Mouse (Mus musculus) forebrain, embryonic 11.5 days (tissue): Measurements from ENCODE around the gene Lpp. TPM values are rescaled to one million over a fixed set of nuclear protein-coding genes. Genes with fewer than 3 reads are reported as not detected.
A peak's percentile ranks its signal among the peaks of the same experiment; 100 is the strongest.
"Not testable (repeated sequence)": the region's sequence is repeated elsewhere in the genome, so short reads cannot be mapped to it uniquely, and the experiment has no call there.

ENCODE experiments used
- ATAC-seq: fragments of 200-750 bp; cut with Nextera tagmentation; replicated peaks from 2 replicates; pipeline ENCODE4 v1.8.0; 2017; ENCODE audit warnings: moderate TSS enrichment; ENCODE audit not compliant: low FRiP score
- DNase-seq: peaks from one replicate; pipeline ENCODE4 v3.0.0-alpha.2; 2017; ENCODE audit warnings: low spot score
- H3K27ac ChIP-seq: fragments of 300-500 bp; sonication (generic); 2 replicates; pipeline ENCODE4 v1.5.1; 2014; ENCODE audit warnings: low read depth, low read length
- H3K27me3 ChIP-seq: fragments of 300-500 bp; sonication (generic); 2 replicates; pipeline ENCODE4 v1.6.1; 2014; ENCODE audit warnings: mild to moderate bottlenecking, low read length, mixed read lengths; ENCODE audit not compliant: control insufficient read depth, insufficient read depth
- H3K36me3 ChIP-seq: fragments of 300-500 bp; sonication (generic); 2 replicates; pipeline ENCODE4 v1.6.1; 2014; ENCODE audit warnings: mild to moderate bottlenecking, low read length, moderate library complexity, mixed read lengths; ENCODE audit not compliant: control insufficient read depth, insufficient read depth
- H3K4me1 ChIP-seq: fragments of 300-500 bp; sonication (generic); replicated peaks from 2 replicates; pipeline ENCODE4 v1.6.1; 2014; ENCODE audit warnings: low read length, mixed read lengths; ENCODE audit not compliant: control insufficient read depth, insufficient read depth
- H3K4me2 ChIP-seq: fragments of 300-500 bp; sonication (generic); 2 replicates; pipeline ENCODE4 v1.6.1; 2014; ENCODE audit warnings: low read depth, mild to moderate bottlenecking, low read length, moderate library complexity, mixed read lengths; ENCODE audit not compliant: severe bottlenecking
- H3K4me3 ChIP-seq: fragments of 300-500 bp; sonication (generic); 2 replicates; pipeline ENCODE4 v1.5.1; 2014; ENCODE audit warnings: low read depth, low read length
- H3K9ac ChIP-seq: fragments of 300-500 bp; sonication (generic); 2 replicates; pipeline ENCODE4 v1.6.1; 2014; ENCODE audit warnings: low read length
- H3K9me3 ChIP-seq: fragments of 300-500 bp; sonication (generic); 2 replicates; pipeline ENCODE4 v1.6.1; 2016; ENCODE audit warnings: low read length, mixed read lengths; ENCODE audit not compliant: control insufficient read depth
- WGBS: fragments of 180-500 bp; shearing (Covaris S2); extraction: QIAGEN DNeasy Blood & Tissue Kit; methylation state at CpG from one replicate; pipeline ENCODE4 v1.1.7; 2014; 5-methylcytosine and 5-hydroxymethylcytosine counted together
- polyA plus RNA-seq: library from polyadenylated mRNA; unstranded; fragments of >200 nt; fragmentation: Nextera tagmentation; extraction: Ambion mirVana; gene quantifications from 2 replicates; pipeline ENCODE4 v1.2.1, GENCODE M21; 2014

The Lpp gene
- polyA plus RNA-seq, 1 experiment from 2014 or later, result 22.1 TPM

GRCm38 (mm10) chr16:25016261-25016836, 623.0 kb downstream of the Lpp start:
- DNase-seq (no peak), ATAC-seq (peak; percentile 61; the same call in 1 of the 2 replicates)
- Histone ChIP-seq H3K27ac (no peak overlapping the region), H3K27me3 (no peaks in the 10 kb centered on the region), H3K4me2 (no peak overlapping the region), H3K4me3 (no peak overlapping the region), H3K4me1 (peaks cover 4% of the 10 kb centered on the region; the same call in 1 of the 2 replicates), H3K9ac (no peak overlapping the region), H3K9me3 (no peaks in the 10 kb centered on the region), H3K36me3 (no peaks in the 10 kb centered on the region)
- WGBS, result 44% methylated on average over 4 of the region's 4 CpGs

- ATAC-seq, result no peak
- Histone ChIP-seq H3K4me3 (no peak overlapping the region), H3K4me2 (no peak overlapping the region)
These were observed 623.7 kb downstream of the Lpp start for GRCm38 (mm10) chr16:25017046-25017445.

GRCm38 (mm10) chr16:25021743-25022359, 628.5 kb downstream of the Lpp start:
- not testable (repeated sequence) for ATAC-seq, H3K36me3 ChIP-seq, H3K27ac ChIP-seq, DNase-seq, H3K27me3 ChIP-seq, H3K4me1 ChIP-seq, H3K9ac ChIP-seq, H3K4me2 ChIP-seq, H3K4me3 ChIP-seq, H3K9me3 ChIP-seq
- WGBS, result 76% methylated on average over 2 of the region's 2 CpGs

More at GRCm38 (mm10) chr16:25017046-25017445, 623.7 kb downstream of the Lpp start:
- Histone ChIP-seq H3K9me3 (no peaks in the 10 kb centered on the region), H3K36me3 (no peaks in the 10 kb centered on the region), H3K4me1 (peaks cover 4% of the 10 kb centered on the region; the same call in 1 of the 2 replicates), H3K9ac (no peak overlapping the region), H3K27ac (no peak overlapping the region), H3K27me3 (no peaks in the 10 kb centered on the region)
- DNase-seq, result no peak

- Histone ChIP-seq H3K4me1 (no peaks in the 10 kb centered on the region), H3K27ac (no peak overlapping the region), H3K9me3 (no peaks in the 10 kb centered on the region), H3K27me3 (no peaks in the 10 kb centered on the region), H3K4me2 (no peak overlapping the region), H3K36me3 (no peaks in the 10 kb centered on the region), H3K9ac (no peak overlapping the region), H3K4me3 (no peak overlapping the region)
- 89% methylated on average over 3 of the region's 3 CpGs for WGBS
- no peak for ATAC-seq
- DNase-seq, result no peak
These were observed 631.3 kb downstream of the Lpp start for GRCm38 (mm10) chr16:25024591-25024990.

- Histone ChIP-seq H3K9ac (no peak overlapping the region), H3K27me3 (no peaks in the 10 kb centered on the region), H3K4me2 (no peak overlapping the region), H3K4me3 (no peak overlapping the region), H3K4me1 (no peaks in the 10 kb centered on the region), H3K27ac (no peak overlapping the region), H3K9me3 (no peaks in the 10 kb centered on the region), H3K36me3 (no peaks in the 10 kb centered on the region)
- no peak for ATAC-seq
- 90% methylated on average over 1 of the region's 1 CpGs for WGBS
- DNase-seq, result no peak
These were observed 632.9 kb downstream of the Lpp start for GRCm38 (mm10) chr16:25026191-25026590.

GRCm38 (mm10) chr16:25029548-25029947, 636.2 kb downstream of the Lpp start:
- Histone ChIP-seq H3K9ac (no peak overlapping the region), H3K4me1 (no peaks in the 10 kb centered on the region), H3K4me3 (no peak overlapping the region), H3K9me3 (no peaks in the 10 kb centered on the region), H3K36me3 (no peaks in the 10 kb centered on the region), H3K4me2 (no peak overlapping the region), H3K27me3 (no peaks in the 10 kb centered on the region), H3K27ac (no peak overlapping the region)
- no peak for DNase-seq
- no peak for ATAC-seq
- WGBS, result 86% methylated on average over 8 of the region's 8 CpGs

GRCm38 (mm10) chr16:25037361-25037760, 644.1 kb downstream of the Lpp start:
- Histone ChIP-seq H3K9me3 (no peaks in the 10 kb centered on the region), H3K36me3 (no peaks in the 10 kb centered on the region), H3K4me1 (no peaks in the 10 kb centered on the region), H3K4me2 (no peak overlapping the region), H3K9ac (no peak overlapping the region), H3K4me3 (no peak overlapping the region), H3K27me3 (no peaks in the 10 kb centered on the region), H3K27ac (no peak overlapping the region)
- DNase-seq, result no peak
- ATAC-seq, result no peak
- WGBS, result 88% methylated on average over 6 of the region's 6 CpGs

GRCm38 (mm10) chr16:25038529-25038928, 645.2 kb downstream of the Lpp start:
- ATAC-seq, result no peak
- Histone ChIP-seq H3K9ac (no peak overlapping the region), H3K36me3 (no peaks in the 10 kb centered on the region)

GRCm38 (mm10) chr16:25039904-25040303, 646.6 kb downstream of the Lpp start:
- Histone ChIP-seq H3K4me3 (no peak overlapping the region), H3K27ac (no peak overlapping the region), H3K36me3 (no peaks in the 10 kb centered on the region), H3K9ac (no peak overlapping the region), H3K4me2 (no peak overlapping the region), H3K27me3 (no peaks in the 10 kb centered on the region), H3K4me1 (no peaks in the 10 kb centered on the region), H3K9me3 (no peaks in the 10 kb centered on the region)
- no peak for DNase-seq
- 60% methylated on average over 10 of the region's 10 CpGs for WGBS
- ATAC-seq, result no peak

More at GRCm38 (mm10) chr16:25038529-25038928, 645.2 kb downstream of the Lpp start:
- H3K4me3 ChIP-seq, result no peak overlapping the region
- no peak overlapping the region for H3K4me2 ChIP-seq
- H3K27me3 ChIP-seq, result no peaks in the 10 kb centered on the region
- no peak overlapping the region for H3K27ac ChIP-seq
- 90% methylated on average over 6 of the region's 6 CpGs for WGBS
- DNase-seq, result no peak
- no peaks in the 10 kb centered on the region for H3K4me1 ChIP-seq
- H3K9me3 ChIP-seq, result no peaks in the 10 kb centered on the region
